Mouse (Mus musculus): ENCODE measurements at regions not wholly inside any gene's neighbourhood (a gene's known extent, or its start where the extent isn't known, plus 50 kb on each side); places are given as distances from the start of the nearest gene placed in this dataset.

DNA sequence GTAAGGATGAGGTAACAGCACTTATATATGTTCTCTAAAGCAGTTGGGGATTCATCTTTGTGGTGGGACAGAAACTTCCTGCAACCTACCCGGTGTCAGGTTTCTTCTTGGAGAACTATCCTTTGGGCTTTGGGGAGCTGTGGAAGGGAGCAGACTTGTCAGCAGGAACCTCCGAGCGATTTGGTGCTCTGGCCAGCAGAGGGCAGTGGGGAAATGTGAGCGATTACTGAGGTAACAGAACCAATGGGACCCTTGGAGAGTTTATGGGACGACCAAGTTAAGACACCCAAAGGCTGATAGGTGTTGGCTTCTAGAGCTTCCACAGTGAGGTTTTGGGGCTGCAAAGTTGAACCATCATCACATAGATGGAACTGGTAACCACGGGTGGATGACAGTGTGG, 160.6 kb upstream of the Kif2a start:
- DNase-seq, result peak; percentile 35 to 60
- H3K4me3 ChIP-seq (replicated peaks; ENCODE audit: insufficient read depth, low read depth, low read length), result no peak overlapping the region
- no peaks in the 10 kb centered on the region for H3K27me3 ChIP-seq (ENCODE audit: control insufficient read depth, insufficient read depth, low read length)
- no peaks in the 10 kb centered on the region for H3K4me1 ChIP-seq (ENCODE audit: control insufficient read depth, insufficient read depth, low read length)
- H3K27ac ChIP-seq (ENCODE audit: insufficient read depth, low read length), result no peak overlapping the region
- 29% methylated on average over 6 of the region's 6 CpGs for WGBS
- TF ChIP-seq CTCF (IDR thresholded peaks at IDR 0.05; ENCODE audit: borderline replicate concordance, insufficient read depth, low read depth, low read length) (peak; percentile 64), POLR2A (IDR thresholded peaks at IDR 0.05; ENCODE audit: borderline replicate concordance, insufficient read depth, low read length) (no peak)

DNA sequence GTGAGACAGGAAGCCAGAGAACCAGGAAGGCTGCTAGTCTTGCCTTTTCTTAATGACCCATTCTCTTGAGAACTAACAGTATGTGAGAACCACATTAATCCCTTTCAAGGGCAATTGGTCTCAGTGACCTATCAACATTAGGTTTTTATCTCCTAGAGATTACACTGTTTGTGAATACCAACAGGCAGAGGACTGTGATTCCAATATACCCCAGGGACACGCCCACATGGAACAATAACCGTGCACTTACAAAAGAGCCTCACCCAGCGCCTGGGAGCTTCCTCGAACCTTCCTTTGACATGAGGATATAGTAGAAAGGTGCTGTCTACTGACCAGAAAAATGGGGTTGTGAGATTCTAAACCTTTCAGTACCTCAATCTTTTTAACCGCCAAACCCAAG, 157.6 kb upstream of the Kif2a start:
- Histone ChIP-seq H3K4me1 (ENCODE audit: control insufficient read depth, insufficient read depth, low read length) (no peaks in the 10 kb centered on the region), H3K4me3 (replicated peaks; ENCODE audit: insufficient read depth, low read depth, low read length) (no peak overlapping the region), H3K27me3 (ENCODE audit: control insufficient read depth, insufficient read depth, low read length) (no peaks in the 10 kb centered on the region), H3K27ac (ENCODE audit: insufficient read depth, low read length) (no peak overlapping the region)
- DNase-seq, result no peak
- TF ChIP-seq CTCF (IDR thresholded peaks at IDR 0.05; ENCODE audit: borderline replicate concordance, insufficient read depth, low read depth, low read length), result no peak
- 89% methylated on average over 5 of the region's 5 CpGs for WGBS

GRCm38 (mm10) chr13:107177595-107177994, 155.7 kb upstream of the Kif2a start:
- 92% methylated on average over 7 of the region's 7 CpGs for WGBS
- no peaks in the 10 kb centered on the region for H3K27me3 ChIP-seq (ENCODE audit: control insufficient read depth, insufficient read depth, low read length)
- DNase-seq, result no peak
- H3K27ac ChIP-seq (ENCODE audit: insufficient read depth, low read length), result no peak overlapping the region
- no peak for TF ChIP-seq CTCF (IDR thresholded peaks at IDR 0.05; ENCODE audit: borderline replicate concordance, insufficient read depth, low read depth, low read length)
- H3K4me3 ChIP-seq (replicated peaks; ENCODE audit: insufficient read depth, low read depth, low read length), result no peak overlapping the region
- H3K4me1 ChIP-seq (ENCODE audit: control insufficient read depth, insufficient read depth, low read length), result no peaks in the 10 kb centered on the region

- no peak overlapping the region for H3K27ac ChIP-seq (ENCODE audit: insufficient read depth, low read length)
- no peaks in the 10 kb centered on the region for H3K4me1 ChIP-seq (ENCODE audit: control insufficient read depth, insufficient read depth, low read length)
- 85% methylated on average over 4 of the region's 4 CpGs for WGBS
- H3K27me3 ChIP-seq (ENCODE audit: control insufficient read depth, insufficient read depth, low read length), result no peaks in the 10 kb centered on the region
- DNase-seq, result no peak
- TF ChIP-seq POLR2A (IDR thresholded peaks at IDR 0.05; ENCODE audit: borderline replicate concordance, insufficient read depth, low read length), result no peak
- no peak for TF ChIP-seq CTCF (IDR thresholded peaks at IDR 0.05; ENCODE audit: borderline replicate concordance, insufficient read depth, low read depth, low read length)
- H3K4me3 ChIP-seq (replicated peaks; ENCODE audit: insufficient read depth, low read depth, low read length), result no peak overlapping the region
These were observed 154.0 kb upstream of the Kif2a start for GRCm38 (mm10) chr13:107175891-107176290.

GRCm38 (mm10) chr13:107168599-107169149, 146.7 kb upstream of the Kif2a start:
- peaks cover 3% of the 10 kb centered on the region; the same call in 1 of the 2 replicates for H3K4me1 ChIP-seq (ENCODE audit: control insufficient read depth, insufficient read depth, low read length)
- no peak overlapping the region for H3K27ac ChIP-seq (ENCODE audit: insufficient read depth, low read length)
- TF ChIP-seq POLR2A (IDR thresholded peaks at IDR 0.05; ENCODE audit: borderline replicate concordance, insufficient read depth, low read length) (no peak), CTCF (IDR thresholded peaks at IDR 0.05; ENCODE audit: borderline replicate concordance, insufficient read depth, low read depth, low read length) (no peak)
- WGBS, result 0% methylated on average over 15 of the region's 15 CpGs
- no peaks in the 10 kb centered on the region; the same call in 1 of the 2 replicates for H3K27me3 ChIP-seq (ENCODE audit: control insufficient read depth, insufficient read depth, low read length)
- H3K4me3 ChIP-seq (replicated peaks; ENCODE audit: insufficient read depth, low read depth, low read length), result peak overlapping the region; percentile 40
- DNase-seq, result peak; percentile 81 to 90

DNA sequence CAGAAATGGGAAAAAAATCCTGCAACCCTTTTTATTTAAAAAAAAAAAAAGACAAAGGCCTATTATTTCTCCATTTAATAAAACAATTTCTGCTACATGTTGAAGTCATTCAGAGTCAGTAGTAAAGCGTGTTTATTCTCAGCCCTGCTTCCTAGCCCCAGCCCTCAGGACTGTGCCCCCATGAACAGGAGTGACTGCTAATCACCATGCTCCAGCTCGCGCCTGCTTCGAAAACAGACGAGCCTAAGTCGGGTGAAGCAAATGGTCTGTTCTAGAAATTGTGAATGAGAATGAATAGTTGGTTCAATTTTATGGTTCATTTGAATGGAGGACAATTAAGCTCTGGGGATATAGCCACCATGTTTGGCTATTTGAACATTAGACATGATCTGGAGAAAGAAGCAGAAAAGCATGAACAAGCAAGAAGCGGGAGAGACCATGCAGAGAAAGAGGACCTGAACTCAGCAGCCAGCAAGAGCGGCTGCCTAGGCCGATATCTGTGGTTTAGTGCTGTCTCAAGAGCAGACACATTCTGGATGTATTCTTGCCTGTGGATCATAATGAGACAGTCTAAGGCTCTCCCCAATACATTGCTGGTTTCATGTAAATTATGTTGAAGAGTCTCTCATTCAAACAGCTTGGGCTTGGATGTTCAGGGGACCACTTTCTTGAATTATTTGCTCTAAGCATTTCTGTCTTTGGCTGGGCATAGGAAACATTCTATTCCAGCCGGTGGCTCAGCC, 146.1 kb upstream of the Kif2a start:
- no peak for DNase-seq
- 72% methylated on average over 10 of the region's 10 CpGs for WGBS
- Histone ChIP-seq H3K4me1 (ENCODE audit: control insufficient read depth, insufficient read depth, low read length) (peaks cover 3% of the 10 kb centered on the region; the same call in 1 of the 2 replicates), H3K27ac (ENCODE audit: insufficient read depth, low read length) (no peak overlapping the region), H3K4me3 (replicated peaks; ENCODE audit: insufficient read depth, low read depth, low read length) (peak overlapping the region; percentile 40), H3K27me3 (ENCODE audit: control insufficient read depth, insufficient read depth, low read length) (no peaks in the 10 kb centered on the region; the same call in 1 of the 2 replicates)
- TF ChIP-seq POLR2A (IDR thresholded peaks at IDR 0.05; ENCODE audit: borderline replicate concordance, insufficient read depth, low read length) (no peak), CTCF (IDR thresholded peaks at IDR 0.05; ENCODE audit: borderline replicate concordance, insufficient read depth, low read depth, low read length) (no peak)

DNA sequence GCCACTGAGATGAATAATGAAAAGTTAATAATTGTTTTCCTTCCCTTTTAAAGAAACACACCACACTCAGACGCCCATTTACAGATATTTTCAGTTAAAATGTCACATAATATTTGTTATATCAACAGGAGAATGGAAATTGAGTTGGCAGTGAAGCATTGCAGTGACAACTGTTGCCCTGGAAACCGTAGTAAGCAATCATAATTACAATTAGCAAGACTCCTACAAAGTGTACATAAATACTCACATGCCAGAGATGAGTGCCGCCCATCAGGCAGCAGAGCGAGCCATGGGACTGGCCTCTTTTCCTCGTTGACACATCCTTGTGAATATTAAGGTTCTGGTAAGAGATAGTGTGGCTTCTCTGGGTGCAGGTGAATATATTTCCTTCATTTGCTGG, 129.6 kb upstream of the Kif2a start:
- no peak overlapping the region for H3K27ac ChIP-seq (ENCODE audit: insufficient read depth, low read length)
- TF ChIP-seq POLR2A (IDR thresholded peaks at IDR 0.05; ENCODE audit: borderline replicate concordance, insufficient read depth, low read length) (no peak), CTCF (IDR thresholded peaks at IDR 0.05; ENCODE audit: borderline replicate concordance, insufficient read depth, low read depth, low read length) (no peak)
- 61% methylated on average over 5 of the region's 5 CpGs for WGBS
- H3K4me3 ChIP-seq (replicated peaks; ENCODE audit: insufficient read depth, low read depth, low read length), result no peak overlapping the region
- H3K27me3 ChIP-seq (ENCODE audit: control insufficient read depth, insufficient read depth, low read length), result no peaks in the 10 kb centered on the region
- no peak for DNase-seq
- no peaks in the 10 kb centered on the region for H3K4me1 ChIP-seq (ENCODE audit: control insufficient read depth, insufficient read depth, low read length)

DNA sequence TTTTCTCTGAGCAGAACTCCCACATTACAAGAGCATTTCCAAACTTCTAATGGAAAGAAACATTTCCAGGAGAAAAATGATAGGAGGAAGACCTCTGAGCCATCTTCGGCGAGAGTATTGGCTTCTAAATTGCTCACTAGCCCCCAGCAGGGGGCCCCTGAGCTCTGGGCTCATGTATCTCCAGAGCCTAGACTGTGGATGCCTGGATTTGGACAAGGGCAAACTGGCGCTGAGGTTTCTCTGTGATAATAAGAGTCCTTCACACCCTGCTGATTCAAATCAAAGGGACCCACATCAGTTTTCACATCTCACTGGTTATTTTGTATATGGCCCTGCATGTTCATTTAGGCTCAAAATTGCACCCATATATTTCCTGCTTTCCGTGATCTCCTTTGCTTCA, 119.3 kb upstream of the Kif2a start:
- 23% methylated on average over 4 of the region's 4 CpGs for WGBS
- Histone ChIP-seq H3K4me3 (replicated peaks; ENCODE audit: insufficient read depth, low read depth, low read length) (no peak overlapping the region), H3K4me1 (ENCODE audit: control insufficient read depth, insufficient read depth, low read length) (no peaks in the 10 kb centered on the region), H3K27me3 (ENCODE audit: control insufficient read depth, insufficient read depth, low read length) (no peaks in the 10 kb centered on the region; the same call in 1 of the 2 replicates), H3K27ac (ENCODE audit: insufficient read depth, low read length) (no peak overlapping the region)
- DNase-seq, result no peak
- no peak for TF ChIP-seq CTCF (IDR thresholded peaks at IDR 0.05; ENCODE audit: borderline replicate concordance, insufficient read depth, low read depth, low read length)
- no peak for TF ChIP-seq POLR2A (IDR thresholded peaks at IDR 0.05; ENCODE audit: borderline replicate concordance, insufficient read depth, low read length)

Measured in cerebellum, adult 2 months (tissue).